Mouse (Mus musculus) liver, postnatal 0 days (tissue): ENCODE data around the gene Topors.

Experiments used
- CTCF ChIP-seq: sonication (generic); IDR thresholded peaks from 2 replicates; pipeline ENCODE4 v1.5.1; 2016; ENCODE audit warnings: antibody characterized with exemption, low read depth
- EP300 ChIP-seq: IDR thresholded peaks from 2 replicates; pipeline ENCODE4 v1.6.1; 2016; ENCODE audit warnings: antibody characterized with exemption, low read depth, mild to moderate bottlenecking

GRCm38 (mm10) chr4:40289046-40289445, 19.4 kb upstream of the Topors start:
- TF ChIP-seq CTCF (no peak), EP300 (no peak)
